Mouse (Mus musculus) MEL (cell line): ENCODE data around the gene Aspdh. TPM values are rescaled to one million over a fixed set of nuclear protein-coding genes. Genes with fewer than 3 reads are reported as not detected.

Experiments
- DNase-seq: peaks from one replicate; pipeline ENCODE4 v3.0.0; 2011; ENCODE audit warnings: low read depth, low spot score
- H3K27ac ChIP-seq: 2 replicates; pipeline ENCODE4 v1.5.1; 2012; ENCODE audit warnings: low read depth, mild to moderate bottlenecking, control low read depth, low read length, moderate library complexity; ENCODE audit not compliant: control insufficient read depth
- H3K27me3 ChIP-seq, 2 experiments: fragments of 150-350 bp in 1 of 2; sonication (generic) in 1 of 2; 2 replicates each; pipeline ENCODE4 v1.6.1; 2012; ENCODE audit warnings: low read length in 2 of 2, mild to moderate bottlenecking in 2 of 2, improper control_type of control experiment in 1 of 2, moderate library complexity in 1 of 2; ENCODE audit not compliant: insufficient read depth in 2 of 2, control insufficient read depth in 1 of 2
- H3K36me3 ChIP-seq, 2 experiments: 2 replicates each; pipeline ENCODE4 v1.6.1; 2012 to 2014; ENCODE audit warnings: low read length in 2 of 2, improper control_type of control experiment in 1 of 2, inconsistent platforms in 1 of 2, mild to moderate bottlenecking in 1 of 2; ENCODE audit not compliant: insufficient read depth in 2 of 2, control insufficient read depth in 1 of 2
- H3K4me1 ChIP-seq, 2 experiments: fragments of 150-350 bp in 1 of 2; sonication (generic) in 1 of 2; 2 replicates each; pipeline ENCODE4 v1.6.1; 2012; ENCODE audit warnings: low read length in 2 of 2, improper control_type of control experiment in 1 of 2, mild to moderate bottlenecking in 1 of 2; ENCODE audit not compliant: insufficient read depth in 2 of 2, control insufficient read depth in 1 of 2
- H3K4me3 ChIP-seq, 2 experiments: fragments of 150-350 bp in 1 of 2; sonication (generic) in 1 of 2; 2 replicates each; pipeline ENCODE4 v1.5.1; 2012; ENCODE audit warnings: low read depth in 2 of 2, low read length in 2 of 2, mild to moderate bottlenecking in 2 of 2, moderate library complexity in 2 of 2, control low read depth in 1 of 2, improper control_type of control experiment in 1 of 2; ENCODE audit not compliant: control insufficient read depth in 1 of 2, insufficient read depth in 1 of 2
- H3K79me2 ChIP-seq: 2 replicates; pipeline ENCODE4 v1.6.1; 2012; ENCODE audit warnings: mild to moderate bottlenecking, low read length, moderate library complexity; ENCODE audit not compliant: control insufficient read depth, poor library complexity, insufficient read depth
- H3K9ac ChIP-seq: 2 replicates; pipeline ENCODE4 v1.6.1; 2012; ENCODE audit warnings: low read depth, mild to moderate bottlenecking, control low read depth, low read length, moderate library complexity; ENCODE audit not compliant: control insufficient read depth, poor library complexity, severe bottlenecking
- H3K9me3 ChIP-seq: fragments of 150-350 bp; sonication (generic); replicated peaks from 2 replicates; pipeline ENCODE4 v1.6.1; 2012; ENCODE audit warnings: mild to moderate bottlenecking, low read length, improper control_type of control experiment, moderate library complexity; ENCODE audit not compliant: insufficient read depth
- BHLHE40 ChIP-seq: IDR thresholded peaks from 2 replicates; pipeline ENCODE4 v1.6.1; 2012; ENCODE audit warnings: low read depth, mild to moderate bottlenecking, inconsistent platforms, low read length, improper control_type of control experiment, borderline replicate concordance
- CHD2 ChIP-seq: IDR thresholded peaks from 2 replicates; pipeline ENCODE4 v1.6.1; 2011; ENCODE audit warnings: low read length, improper control_type of control experiment
- EP300 ChIP-seq, 2 experiments: IDR thresholded peaks; 2 replicates each; pipeline ENCODE4 v1.6.1; 2011; ENCODE audit warnings: improper control_type of control experiment in 2 of 2, low read length in 2 of 2, low read depth in 1 of 2, mild to moderate bottlenecking in 1 of 2
- ETS1 ChIP-seq: IDR thresholded peaks from 2 replicates; pipeline ENCODE4 v1.6.1; 2012; ENCODE audit warnings: low read depth, mild to moderate bottlenecking, inconsistent platforms, low read length, improper control_type of control experiment, moderate library complexity
- GABPA ChIP-seq: IDR thresholded peaks from 2 replicates; pipeline ENCODE4 v1.6.1; 2012; ENCODE audit warnings: low read depth, mild to moderate bottlenecking, inconsistent platforms, low read length, improper control_type of control experiment, moderate library complexity
- GATA1 ChIP-seq: IDR thresholded peaks from 2 replicates; pipeline ENCODE4 v1.6.1; 2011; ENCODE audit warnings: low read depth, low read length, improper control_type of control experiment
- MAX ChIP-seq: IDR thresholded peaks from 2 replicates; pipeline ENCODE4 v1.6.1; 2011; ENCODE audit warnings: low read length, improper control_type of control experiment
- NELFE ChIP-seq: IDR thresholded peaks from 2 replicates; pipeline ENCODE4 v1.6.1; 2011; ENCODE audit warnings: low read depth, low read length, improper control_type of control experiment
- NRF1 ChIP-seq: IDR thresholded peaks from 2 replicates; pipeline ENCODE4 v1.6.1; 2014; ENCODE audit warnings: low read depth, mild to moderate bottlenecking, inconsistent platforms, low read length, improper control_type of control experiment, moderate library complexity; ENCODE audit not compliant: poor library complexity, insufficient read depth, severe bottlenecking
- POLR2A ChIP-seq, 2 experiments: IDR thresholded peaks; 2 replicates each; pipeline ENCODE4 v1.6.1; 2011 to 2012; ENCODE audit warnings: low read length in 2 of 2, mild to moderate bottlenecking in 2 of 2, control low read depth in 1 of 2, improper control_type of control experiment in 1 of 2, low read depth in 1 of 2, moderate library complexity in 1 of 2; ENCODE audit not compliant: control insufficient read depth in 1 of 2, insufficient read depth in 1 of 2, poor library complexity in 1 of 2
- POLR2AphosphoS2 ChIP-seq: IDR thresholded peaks from 2 replicates; pipeline ENCODE4 v1.6.1; 2011; ENCODE audit warnings: low read length, improper control_type of control experiment
- RAD21 ChIP-seq: IDR thresholded peaks from 2 replicates; pipeline ENCODE4 v1.6.1; 2011; ENCODE audit warnings: mild to moderate bottlenecking, low read depth, low read length, improper control_type of control experiment
- RCOR1 ChIP-seq: IDR thresholded peaks from 2 replicates; pipeline ENCODE4 v1.6.1; 2012; ENCODE audit warnings: low read depth, mild to moderate bottlenecking, inconsistent platforms, low read length, improper control_type of control experiment
- SMC3 ChIP-seq: IDR thresholded peaks from 2 replicates; pipeline ENCODE4 v1.6.1; 2011; ENCODE audit warnings: low read depth, low read length, improper control_type of control experiment
- TAL1 ChIP-seq: IDR thresholded peaks from 2 replicates; pipeline ENCODE4 v1.6.1; 2012; ENCODE audit warnings: mild to moderate bottlenecking, inconsistent platforms, low read length, moderate library complexity, mixed read lengths
- TBP ChIP-seq: IDR thresholded peaks from 2 replicates; pipeline ENCODE4 v1.8.0; 2011; ENCODE audit warnings: low read depth, low read length, improper control_type of control experiment
- TCF12 ChIP-seq: IDR thresholded peaks from 2 replicates; pipeline ENCODE4 v1.6.1; 2014; ENCODE audit warnings: low read depth, mild to moderate bottlenecking, inconsistent platforms, low read length, improper control_type of control experiment, moderate library complexity
- UBTF ChIP-seq: IDR thresholded peaks from 2 replicates; pipeline ENCODE4 v1.6.1; 2012; ENCODE audit warnings: low read depth, mild to moderate bottlenecking, inconsistent platforms, low read length, improper control_type of control experiment, moderate library complexity, borderline replicate concordance; ENCODE audit not compliant: insufficient read depth
- USF1 ChIP-seq: IDR thresholded peaks from 2 replicates; pipeline ENCODE4 v1.6.1; 2014; ENCODE audit warnings: low read depth, mild to moderate bottlenecking, inconsistent platforms, low read length, improper control_type of control experiment, moderate library complexity
- USF2 ChIP-seq, 2 experiments: IDR thresholded peaks; 2 replicates each; pipeline ENCODE4 v1.6.1; 2011 to 2012; ENCODE audit warnings: improper control_type of control experiment in 2 of 2, low read length in 2 of 2, borderline replicate concordance in 1 of 2, inconsistent platforms in 1 of 2, low read depth in 1 of 2, mild to moderate bottlenecking in 1 of 2; ENCODE audit not compliant: insufficient read depth in 1 of 2
- ZC3H11A ChIP-seq: IDR thresholded peaks from 2 replicates; pipeline ENCODE4 v1.6.1; 2012; ENCODE audit warnings: low read depth, mild to moderate bottlenecking, inconsistent platforms, low read length, improper control_type of control experiment
- ZMIZ1 ChIP-seq: IDR thresholded peaks from 2 replicates; pipeline ENCODE4 v1.6.1; 2012; ENCODE audit warnings: low read depth, mild to moderate bottlenecking, inconsistent platforms, low read length, improper control_type of control experiment, moderate library complexity
- polyA plus RNA-seq, 2 experiments: library from polyadenylated mRNA; stranded (reverse) in 1 of 2; unstranded in 1 of 2; fragments of >175 nt in 1 of 2; fragments of >200 nt in 1 of 2; gene quantifications; 2 replicates each; pipeline versions ENCODE4 v1.2.1 to v1.2.4; 2012; ENCODE audit warnings: low replicate concordance in 2 of 2, low read depth in 1 of 2; ENCODE audit not compliant: insufficient read length in 2 of 2, insufficient read depth in 1 of 2, missing spikeins in 1 of 2
- total RNA-seq: library from RNA; depleted of rRNA; stranded (reverse); fragments of 300-350 nt; gene quantifications from 2 replicates; pipeline ENCODE4 v1.2.3, GENCODE M21; 2012

Gene Aspdh
- total and polyA plus RNA-seq, 3 experiments: 0.89 TPM; not detected in 2

- TF ChIP-seq TAL1: no peak
- TF ChIP-seq POLR2A (IDR thresholded peaks at IDR 0.05; ENCODE audit: control insufficient read depth in 1 of 2, insufficient read depth in 1 of 2, low read depth in 1 of 2, low read length in 2 of 2, poor library complexity in 1 of 2): no peak
- TF ChIP-seq RAD21: no peak
- no peak for TF ChIP-seq NRF1
- TF ChIP-seq, all 39 proteins: peak for 0
- Histone ChIP-seq H3K27ac (no peak overlapping the region), H3K36me3 (0 out of 4 replicates have a peak, but pooled peaks cover 0 to 2% of the 10 kb centered on the region in 2 experiments), H3K4me1 (no peaks in the 10 kb centered on the region), H3K9me3 (no peaks in the 10 kb centered on the region), H3K4me3 (no peak overlapping the region), H3K79me2 (no peaks in the 10 kb centered on the region), H3K9ac (no peak overlapping the region), H3K27me3 (no peaks in the 10 kb centered on the region)
- DNase-seq: no peak
These were observed 32.6 kb upstream of the Aspdh start for GRCm38 (mm10) chr7:44432550-44432949.

- no peak for TF ChIP-seq TAL1
- TF ChIP-seq POLR2A (IDR thresholded peaks at IDR 0.05; ENCODE audit: control insufficient read depth in 1 of 2, insufficient read depth in 1 of 2, low read depth in 1 of 2, low read length in 2 of 2, poor library complexity in 1 of 2): no peak
- TF ChIP-seq POLR2AphosphoS2: no peak
- no peak for TF ChIP-seq USF2 (IDR thresholded peaks at IDR 0.05; ENCODE audit: borderline replicate concordance in 1 of 2, insufficient read depth in 1 of 2, low read depth in 1 of 2, low read length in 2 of 2)
- no peak for TF ChIP-seq EP300 (IDR thresholded peaks at IDR 0.05; ENCODE audit: low read depth in 1 of 2, low read length in 2 of 2)
- TF ChIP-seq GATA1: no peak
- no peak for TF ChIP-seq TBP
- TF ChIP-seq RCOR1: no peak
- TF ChIP-seq USF1: no peak
- no peak for TF ChIP-seq SMC3
- TF ChIP-seq GABPA: no peak
- no peak for TF ChIP-seq NELFE
- no peak for TF ChIP-seq CHD2
- no peak for TF ChIP-seq TCF12
- TF ChIP-seq ZMIZ1: no peak
- no peak for TF ChIP-seq ETS1
- no peak for TF ChIP-seq UBTF
- no peak for TF ChIP-seq BHLHE40
- no peak for TF ChIP-seq MAX
- TF ChIP-seq ZC3H11A: no peak
- Histone ChIP-seq H3K9me3 (no peaks in the 10 kb centered on the region), H3K4me1 (no peaks in the 10 kb centered on the region), H3K27me3 (no peaks in the 10 kb centered on the region), H3K36me3 (0 out of 4 replicates have a peak, but pooled peaks cover 0 to 2% of the 10 kb centered on the region in 2 experiments), H3K79me2 (no peaks in the 10 kb centered on the region), H3K4me3 (no peak overlapping the region), H3K27ac (no peak overlapping the region), H3K9ac (no peak overlapping the region)
- peak; percentile 93 for DNase-seq
These were observed 31.8 kb upstream of the Aspdh start for GRCm38 (mm10) chr7:44433371-44433770.
